ENCODE assay signal across 26 mouse cellular contexts in the genomic region with DNA sequence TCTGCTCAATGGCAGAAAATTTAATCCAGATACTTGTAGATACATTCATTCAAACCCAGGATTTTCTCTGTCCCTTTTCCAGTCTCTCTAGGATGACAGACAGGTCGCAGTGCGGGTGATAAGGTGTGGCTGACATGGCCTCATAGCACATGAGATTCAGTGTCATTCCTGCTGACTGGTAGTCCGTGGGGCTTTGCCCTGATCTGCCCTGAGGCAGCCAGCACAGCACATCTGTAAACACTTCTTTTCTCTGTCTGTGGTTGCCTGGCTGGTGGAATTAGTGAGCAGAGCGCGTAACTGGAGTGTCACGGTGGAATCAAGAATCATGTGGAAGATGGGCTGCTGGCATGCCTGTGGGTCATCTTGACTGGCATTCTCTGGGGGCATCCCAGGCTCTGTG.
"Had no signal": no experiment of that assay in that cellular context is flagged by ENCODE, and none has a peak within 500 bp of the region (broad histone marks: within the 10 kb centered on the region; RNA-seq: fewer than 3 reads in every experiment).

No protein-coding gene starts in this region.

- H3K4me2 ChIP-seq: heart, embryonic 12.5 days; hindbrain, embryonic 12.5 days; hindbrain, embryonic 14.5 days; intestine, embryonic 15.5 days; limb, embryonic 12.5 days; liver, embryonic 11.5 days; liver, embryonic 13.5 days had no signal

- H3K27me3 ChIP-seq: heart, embryonic 12.5 days; hindbrain, embryonic 12.5 days; intestine, embryonic 15.5 days; limb, embryonic 12.5 days; liver, embryonic 13.5 days had no signal

- H3K27ac ChIP-seq: gastrocnemius, adult 2 months; heart, embryonic 10.5 days; hindbrain, embryonic 10.5 days; hindbrain, embryonic 12.5 days; hindbrain, embryonic 14.5 days; intestine, embryonic 15.5 days; left cerebral cortex, adult 2 months; limb, embryonic 10.5 days; limb, embryonic 12.5 days; liver, embryonic 13.5 days had no signal

- H3K9ac ChIP-seq: heart, embryonic 12.5 days; hindbrain, embryonic 12.5 days; hindbrain, embryonic 14.5 days; intestine, embryonic 15.5 days; limb, embryonic 12.5 days; liver, embryonic 13.5 days had no signal

- DNase-seq: gastrocnemius, adult 2 months; gastrocnemius, postnatal 10 days; gastrocnemius, postnatal 25 days; heart, adult 18-20 months; heart, postnatal 10 days; heart, postnatal 4 days; kidney, adult 18-20 months; kidney, adult 8-10 months; kidney, postnatal 14 days; kidney, postnatal 36 days; layer of hippocampus, adult 9-11 months; liver; liver, embryonic 13.5 days had no signal

- H3K4me3 ChIP-seq: gastrocnemius, adult 2 months; heart, embryonic 10.5 days; heart, embryonic 12.5 days; hindbrain, embryonic 10.5 days; hindbrain, embryonic 12.5 days; intestine, embryonic 15.5 days; left cerebral cortex, adult 2 months; limb, embryonic 10.5 days; limb, embryonic 12.5 days; liver, embryonic 13.5 days had no signal

- H3K4me1 ChIP-seq: intestine, embryonic 15.5 days; limb, embryonic 10.5 days had no signal

- H3K36me3 ChIP-seq: intestine, embryonic 15.5 days had no signal

- ATAC-seq: hindbrain, embryonic 16.5 days; inflammation-experienced regulatory T-cells, adult 6 months; intestine, embryonic 15.5 days; intestine, postnatal 0 days had no signal

- H3K9me3 ChIP-seq: heart, embryonic 10.5 days; heart, embryonic 12.5 days; hindbrain, embryonic 10.5 days; hindbrain, embryonic 12.5 days; intestine, embryonic 15.5 days; limb, embryonic 10.5 days; limb, embryonic 12.5 days; liver, embryonic 13.5 days had no signal
